Mouse (Mus musculus) kidney, adult 18-20 months (tissue): ENCODE results near the gene Ltbp4.
A peak's percentile ranks its signal among the peaks of the same experiment; 100 is the strongest.

Experiments
- DNase-seq: peaks from one replicate; pipeline ENCODE4 v3.0.0; 2021

Gene Ltbp4

GRCm38 (mm10) chr7:27326101-27326880 is 11.2 kb downstream of the Ltbp4 start:
- peak; percentile 40 for DNase-seq

DNA sequence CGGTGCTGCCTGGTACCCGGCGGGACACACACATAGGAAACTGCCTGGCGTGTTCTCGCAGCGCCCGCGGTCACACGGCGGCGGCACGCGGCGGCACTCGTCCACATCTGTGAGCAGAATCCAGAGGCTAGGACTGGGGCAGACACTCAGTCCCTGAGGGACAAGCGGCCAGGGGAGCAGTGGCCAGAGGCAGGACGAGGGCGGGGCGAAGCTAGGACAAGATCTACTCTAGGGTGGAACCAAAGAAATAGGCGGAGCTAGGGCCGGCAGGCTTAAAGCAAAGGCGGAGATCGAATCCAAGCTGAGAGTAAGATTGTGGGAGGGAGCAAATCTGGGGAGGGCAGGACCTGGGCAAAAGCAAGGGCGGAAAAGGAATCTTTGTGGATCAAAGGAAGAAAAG is 11.8 kb downstream of the Ltbp4 start:
- DNase-seq: peak; percentile 82

DNA sequence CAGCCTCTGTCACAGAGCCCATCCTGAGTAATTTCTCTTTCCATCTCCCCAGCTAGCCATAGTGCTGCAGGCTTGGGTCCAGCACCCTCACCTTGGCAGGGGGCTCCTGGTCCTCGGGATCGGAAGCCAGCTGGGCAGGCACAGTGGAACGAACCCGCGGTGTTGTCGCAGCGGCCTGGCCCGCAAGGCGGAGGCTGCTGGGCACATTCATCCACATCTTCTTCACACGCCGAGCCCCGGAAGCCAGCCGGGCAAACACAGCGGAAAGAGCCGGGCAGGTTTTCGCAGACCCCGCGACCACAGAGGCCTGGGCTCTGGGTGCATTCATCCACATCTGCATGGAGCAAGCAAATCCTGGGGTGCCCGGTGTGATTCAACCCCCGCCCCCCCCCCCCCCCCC is 12.6 kb downstream of the Ltbp4 start:
- no peak for DNase-seq

DNA sequence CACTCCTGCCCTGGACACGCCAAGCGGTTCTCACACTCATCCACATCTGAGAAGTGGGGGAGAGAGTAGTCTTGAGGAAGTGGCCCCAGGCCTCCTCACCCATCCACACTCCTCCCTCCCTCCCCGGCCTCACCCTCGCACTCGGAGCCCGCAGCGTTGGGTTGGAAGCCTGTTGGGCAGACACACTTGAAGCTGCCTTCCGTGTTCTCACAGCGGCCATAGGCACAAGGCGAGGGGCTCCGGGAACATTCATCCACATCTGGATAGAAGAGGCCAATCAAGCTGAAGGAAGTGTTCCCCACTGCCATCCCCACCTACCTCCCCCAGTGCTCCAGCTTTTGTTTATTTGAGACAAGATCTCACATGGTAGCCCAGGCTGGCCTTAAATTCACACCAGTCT is 13.3 kb downstream of the Ltbp4 start:
- no peak for DNase-seq

DNA sequence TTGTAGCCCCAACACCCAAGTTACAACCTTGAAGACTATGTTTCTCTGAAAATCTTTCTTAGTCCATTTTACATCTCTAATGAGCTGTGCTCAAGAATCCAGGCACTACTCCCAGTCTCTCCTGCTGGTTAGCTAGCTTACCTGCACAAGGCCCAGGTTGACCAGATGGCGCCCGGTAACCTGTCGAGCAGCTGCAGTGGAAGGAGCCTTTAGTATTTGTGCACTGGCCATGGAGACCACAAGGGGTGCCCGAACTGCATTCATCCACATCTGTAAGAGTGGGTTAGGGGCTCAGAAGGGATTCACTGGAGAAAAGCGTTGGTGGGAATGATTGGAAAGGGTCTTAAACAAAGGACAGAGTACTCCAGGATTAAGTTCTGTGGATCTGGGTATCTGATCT is 14.5 kb downstream of the Ltbp4 start:
- DNase-seq: no peak

DNA sequence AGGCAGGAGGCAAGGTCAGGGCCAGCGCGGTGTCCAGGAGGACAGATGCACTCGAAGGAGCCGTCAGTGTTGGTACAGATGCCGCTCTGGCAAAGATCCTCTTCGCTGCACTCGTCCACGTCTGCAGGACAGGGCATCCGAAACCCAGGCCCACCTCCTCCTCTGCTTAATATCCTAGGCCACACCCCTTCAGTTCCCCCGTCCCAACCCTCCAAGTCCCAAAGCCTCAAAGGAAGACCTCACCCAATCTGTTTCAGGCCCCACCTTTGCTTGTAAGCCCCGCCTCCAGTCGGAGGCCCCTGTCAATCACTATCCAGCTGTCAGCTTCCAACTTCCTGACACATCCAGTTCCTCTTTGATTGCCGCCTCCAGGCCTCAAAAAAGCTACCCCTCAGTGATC is 15.2 kb downstream of the Ltbp4 start:
- DNase-seq: peak; percentile 11

DNA sequence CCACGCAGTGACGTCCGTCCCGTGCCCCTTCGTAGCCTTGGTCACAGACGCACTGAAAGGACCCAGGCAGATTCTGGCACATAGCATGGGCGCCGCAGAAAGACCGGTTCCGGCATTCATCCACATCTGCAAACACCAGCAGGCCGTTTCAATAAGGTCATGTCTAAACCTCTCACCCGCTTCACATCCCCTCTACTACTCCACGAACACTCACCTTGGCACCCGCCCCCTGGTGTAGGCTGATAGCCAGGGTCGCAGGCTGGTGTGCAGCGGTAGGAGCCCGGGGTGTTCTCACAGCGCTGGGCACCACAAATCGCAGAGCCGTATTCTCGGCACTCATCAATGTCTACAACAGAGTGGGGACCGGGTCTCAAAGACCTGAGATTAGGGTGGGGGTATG is 18.1 kb downstream of the Ltbp4 start:
- DNase-seq: no peak

DNA sequence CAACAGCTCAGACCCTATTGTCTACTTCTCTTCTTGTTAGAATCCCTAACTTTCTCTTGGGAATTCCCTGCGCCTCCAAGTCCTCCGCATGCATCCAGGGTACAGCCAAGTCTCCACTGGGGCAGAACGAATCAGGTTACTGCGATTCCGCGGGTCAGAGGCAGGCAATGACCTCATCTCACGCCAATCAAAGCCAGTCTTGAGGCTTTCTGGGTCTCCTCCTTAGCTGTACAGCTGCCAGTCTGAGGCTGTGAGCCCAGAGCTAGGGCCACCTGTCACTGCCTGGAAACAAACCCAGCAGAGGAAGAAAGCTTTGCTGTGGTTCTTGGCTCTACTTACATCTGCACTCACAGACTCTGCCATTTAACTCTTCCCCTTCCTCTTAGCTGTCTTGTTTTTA is 21.5 kb downstream of the Ltbp4 start:
- DNase-seq: peak; percentile 36

DNA sequence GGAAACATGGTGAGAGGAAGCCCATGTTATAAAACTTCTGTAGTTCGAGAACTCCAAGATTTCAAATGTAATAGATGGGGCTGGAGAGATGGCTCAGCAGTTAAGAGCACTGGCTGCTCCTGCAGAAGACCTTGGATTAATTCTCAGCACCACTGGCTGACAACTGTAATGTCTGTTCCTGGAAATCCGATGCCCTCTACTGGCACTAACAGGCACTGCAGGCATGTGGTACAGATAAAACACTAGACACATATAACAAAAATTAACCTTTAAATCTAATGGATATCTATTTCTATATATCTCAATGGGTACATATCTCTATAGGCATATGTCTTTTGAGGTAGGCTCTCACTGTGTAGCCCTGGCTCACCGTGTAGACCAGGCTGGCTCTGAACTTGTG is 23.1 kb downstream of the Ltbp4 start:
- no peak for DNase-seq

DNA sequence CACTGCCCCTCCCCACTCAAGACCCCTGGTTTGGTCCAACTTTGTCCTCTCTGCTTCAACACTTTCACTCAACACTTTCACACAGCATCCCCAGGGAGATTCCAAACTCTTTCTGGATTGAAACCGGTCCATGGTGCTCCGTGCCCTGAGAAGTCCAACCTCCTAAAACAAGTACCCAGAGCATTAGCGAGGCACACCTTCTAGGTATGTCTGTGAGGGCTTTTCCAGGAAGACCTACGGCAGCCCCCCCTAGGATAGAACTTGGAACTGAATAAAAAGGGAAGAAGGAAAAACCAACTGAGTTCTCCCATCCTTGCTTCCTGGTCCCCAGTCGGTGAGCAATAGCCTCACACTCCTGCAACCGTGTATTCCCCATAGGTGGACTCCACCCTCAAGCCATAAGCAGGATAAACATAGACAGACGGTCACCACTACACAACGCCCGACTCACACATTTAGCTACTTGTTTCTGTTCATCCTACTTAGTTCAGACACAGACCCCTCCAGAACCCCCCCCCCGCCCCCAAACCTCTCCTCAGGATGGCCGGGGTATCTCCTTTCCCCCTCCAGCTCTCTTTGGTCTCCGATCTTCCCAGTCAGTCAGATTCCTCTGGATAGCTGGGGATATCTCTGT is 25.7 kb downstream of the Ltbp4 start:
- no peak for DNase-seq

DNA sequence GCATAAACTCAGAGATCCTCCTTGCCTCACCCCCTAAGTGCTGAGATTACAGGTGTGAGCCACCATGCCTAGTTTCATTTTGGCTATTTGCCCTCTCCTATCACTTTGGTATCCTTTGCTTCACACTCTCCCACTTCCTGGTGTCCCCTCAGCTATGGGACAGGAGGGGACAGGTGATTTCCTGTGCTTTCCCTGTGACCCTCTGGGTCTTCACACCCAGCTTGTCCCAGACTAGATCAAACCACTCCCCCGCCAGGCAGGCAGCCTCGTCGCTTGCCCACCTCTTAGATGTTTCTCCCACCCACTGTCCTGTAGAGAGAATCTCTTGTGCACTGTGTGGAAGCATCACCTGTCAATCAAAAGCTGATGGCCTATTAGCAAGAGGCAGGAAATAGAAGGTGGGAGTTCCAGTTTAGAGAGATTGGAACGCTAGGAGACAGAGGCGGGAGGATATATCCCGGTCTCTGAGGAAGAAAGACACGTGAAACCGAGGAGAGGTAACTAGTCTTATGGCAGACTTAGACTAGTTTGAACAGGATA is 26.4 kb downstream of the Ltbp4 start:
- no peak for DNase-seq

GRCm38 (mm10) chr7:27310306-27310705 is 27.2 kb downstream of the Ltbp4 start:
- peak; percentile 47 for DNase-seq

- no peak for DNase-seq
Measured at GRCm38 (mm10) chr7:27309832-27310231, 27.7 kb downstream of the Ltbp4 start.

- DNase-seq: peak; percentile 19
Measured at GRCm38 (mm10) chr7:27308821-27309549, 28.5 kb downstream of the Ltbp4 start.

DNA sequence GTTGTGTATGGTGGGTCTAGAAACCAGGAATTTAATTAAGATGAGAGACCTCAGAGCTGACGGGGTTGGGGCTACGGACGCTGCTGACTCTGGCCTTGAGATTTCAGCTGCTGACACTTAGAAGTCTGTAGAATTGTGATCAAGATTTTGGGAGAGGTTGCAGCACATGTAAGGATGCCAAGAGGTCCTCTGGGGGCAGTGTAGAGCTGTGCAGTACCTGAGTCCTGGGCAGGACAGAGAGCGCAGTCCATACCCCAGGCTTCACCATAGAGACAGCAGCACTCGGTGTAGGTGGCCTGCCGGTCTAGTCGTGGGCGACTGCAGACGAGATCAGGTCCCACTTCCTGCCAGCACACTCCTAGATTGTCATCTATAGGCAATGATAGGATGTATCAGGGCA is 29.9 kb downstream of the Ltbp4 start:
- DNase-seq: no peak

- DNase-seq: peak; percentile 35
Measured at GRCm38 (mm10) chr7:27306161-27307160, 31.0 kb downstream of the Ltbp4 start.

GRCm38 (mm10) chr7:27305091-27305730 is 32.3 kb downstream of the Ltbp4 start:
- no peak for DNase-seq

GRCm38 (mm10) chr7:27302172-27302571 is 35.3 kb downstream of the Ltbp4 start:
- DNase-seq: peak; percentile 78

DNA sequence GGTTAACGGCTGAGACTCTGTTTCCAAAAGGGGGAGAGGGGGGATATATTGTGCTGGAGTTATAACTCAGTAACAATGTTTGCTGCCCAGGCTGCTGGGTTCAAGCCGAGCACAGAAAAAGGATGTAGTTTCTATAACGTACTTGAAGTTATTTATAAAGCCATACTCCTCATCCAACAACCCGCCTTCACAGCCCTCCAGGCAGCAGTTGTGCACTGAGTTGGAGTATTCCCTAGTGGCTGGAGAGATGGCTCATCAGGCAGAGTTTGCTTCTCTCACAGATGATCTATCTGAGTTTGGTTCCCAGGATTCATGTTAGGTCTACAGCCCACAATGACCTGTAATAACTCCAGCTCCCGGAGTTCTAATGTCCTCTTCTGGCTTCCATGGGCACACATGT is 36.7 kb downstream of the Ltbp4 start:
- no peak for DNase-seq

- no peak for DNase-seq
Measured at GRCm38 (mm10) chr7:27300351-27300750, 37.1 kb downstream of the Ltbp4 start.

DNA sequence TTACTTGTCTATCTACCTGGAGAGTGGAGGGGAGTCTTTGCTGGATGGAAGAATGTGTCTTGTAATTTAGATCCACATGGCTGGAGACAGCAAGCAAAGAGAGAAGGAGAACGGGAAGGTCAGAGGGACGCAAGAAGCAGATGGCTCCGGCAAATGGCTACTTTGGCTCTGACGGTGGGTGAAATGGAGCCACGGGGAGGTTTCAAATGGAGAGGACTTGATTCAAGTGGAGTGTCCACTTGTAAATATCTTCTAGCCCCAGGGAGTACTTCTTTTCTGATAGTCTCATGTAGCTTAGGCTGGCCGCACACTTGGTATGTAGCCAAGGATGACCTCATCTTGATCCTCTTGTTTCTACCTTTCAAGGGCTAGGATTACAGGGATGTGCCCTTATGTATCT is 38.7 kb downstream of the Ltbp4 start:
- DNase-seq: no peak
